Mouse (Mus musculus): Measurements from ENCODE around the gene Inpp1. TPM values are rescaled to one million over a fixed set of nuclear protein-coding genes. Genes with fewer than 3 reads are reported as not detected.

Gene Inpp1
- 6.6 and 12.5 TPM in 2 replicates for total RNA-seq (2015)
- total RNA-seq (2017) = 10.1 and 13.4 TPM in 2 replicates

- ATAC-seq (ENCODE audit: poor library complexity, severe bottlenecking) = peak; percentile 89
Observed at GRCm38 (mm10) chr1:52816910-52817812, at the start of gene Inpp1. TSS of gene Inpp1 (minus strand) at chr1:52817688.

- no peak for ATAC-seq (ENCODE audit: poor library complexity, severe bottlenecking)
Observed at GRCm38 (mm10) chr1:52866007-52866406, 48.5 kb upstream of the Inpp1 start.

- ATAC-seq (ENCODE audit: poor library complexity, severe bottlenecking) = no peak
Observed at GRCm38 (mm10) chr1:52864220-52864619, 46.7 kb upstream of the Inpp1 start.

- no peak for ATAC-seq (ENCODE audit: poor library complexity, severe bottlenecking)
Observed at GRCm38 (mm10) chr1:52855904-52856601, 38.6 kb upstream of the Inpp1 start.

GRCm38 (mm10) chr1:52854029-52854428, 36.5 kb upstream of the Inpp1 start:
- ATAC-seq (ENCODE audit: poor library complexity, severe bottlenecking) = peak; percentile 94

- no peak for ATAC-seq (ENCODE audit: poor library complexity, severe bottlenecking)
Observed at GRCm38 (mm10) chr1:52849422-52849821, 31.9 kb upstream of the Inpp1 start.

GRCm38 (mm10) chr1:52846556-52846955, 29.1 kb upstream of the Inpp1 start:
- ATAC-seq (ENCODE audit: poor library complexity, severe bottlenecking) = no peak

- peak; percentile 91 for ATAC-seq (ENCODE audit: poor library complexity, severe bottlenecking)
Observed at GRCm38 (mm10) chr1:52844782-52845665, 27.5 kb upstream of the Inpp1 start, which contains the start of gene Hibch. TSS of gene Hibch (plus strand) at chr1:52844929.

- ATAC-seq (ENCODE audit: poor library complexity, severe bottlenecking) = no peak
Observed at GRCm38 (mm10) chr1:52844354-52844753, 26.9 kb upstream of the Inpp1 start.

- ATAC-seq (ENCODE audit: poor library complexity, severe bottlenecking) = no peak
Observed at GRCm38 (mm10) chr1:52839099-52839498, 21.6 kb upstream of the Inpp1 start.

- ATAC-seq (ENCODE audit: poor library complexity, severe bottlenecking) = no peak
Observed at GRCm38 (mm10) chr1:52817813-52818147, 292 bp upstream of the Inpp1 start.

- no peak for ATAC-seq (ENCODE audit: poor library complexity, severe bottlenecking)
Observed at GRCm38 (mm10) chr1:52816232-52816891, 1.1 kb downstream of the Inpp1 start.

GRCm38 (mm10) chr1:52808456-52808855, 9.0 kb downstream of the Inpp1 start:
- no peak for ATAC-seq (ENCODE audit: poor library complexity, severe bottlenecking)

- ATAC-seq (ENCODE audit: poor library complexity, severe bottlenecking) = no peak
Observed at GRCm38 (mm10) chr1:52805041-52805440, 12.4 kb downstream of the Inpp1 start.

- ATAC-seq (ENCODE audit: poor library complexity, severe bottlenecking) = no peak
Observed at GRCm38 (mm10) chr1:52802406-52802975, 15.0 kb downstream of the Inpp1 start.

GRCm38 (mm10) chr1:52801651-52802050, 15.8 kb downstream of the Inpp1 start:
- peak; percentile 67 for ATAC-seq (ENCODE audit: poor library complexity, severe bottlenecking)

- ATAC-seq (ENCODE audit: poor library complexity, severe bottlenecking) = peak; percentile 75
Observed at GRCm38 (mm10) chr1:52800340-52800740, 17.1 kb downstream of the Inpp1 start.

- ATAC-seq (ENCODE audit: poor library complexity, severe bottlenecking) = peak; percentile 26
Observed at GRCm38 (mm10) chr1:52799772-52800171, 17.7 kb downstream of the Inpp1 start.

- ATAC-seq (ENCODE audit: poor library complexity, severe bottlenecking) = peak; percentile 39
Observed at GRCm38 (mm10) chr1:52799056-52799726, 18.3 kb downstream of the Inpp1 start.
